Mouse (Mus musculus) hindbrain, embryonic 10.5 days (tissue): ENCODE results near the gene Psmc5. TPM values are rescaled to one million over a fixed set of nuclear protein-coding genes. Genes with fewer than 3 reads are reported as not detected.
A peak's percentile ranks its signal among the peaks of the same experiment; 100 is the strongest.
"Not testable (repeated sequence)": the region's sequence is repeated elsewhere in the genome, so short reads cannot be mapped to it uniquely, and the experiment has no call there.

Source experiments
- DNase-seq: peaks from one replicate; pipeline ENCODE4 v3.0.0-alpha.2; 2017; ENCODE audit warnings: low spot score
- H3K27ac ChIP-seq: fragments of 300-500 bp; sonication (generic); 2 replicates; pipeline ENCODE4 v1.5.1; 2016; ENCODE audit warnings: mild to moderate bottlenecking, moderate library complexity
- H3K27me3 ChIP-seq: fragments of 300-500 bp; sonication (generic); 2 replicates; pipeline ENCODE4 v1.6.1; 2016; ENCODE audit warnings: mild to moderate bottlenecking; ENCODE audit not compliant: poor library complexity, insufficient read depth, severe bottlenecking
- H3K36me3 ChIP-seq: fragments of 300-500 bp; sonication (generic); 2 replicates; pipeline ENCODE4 v1.6.1; 2016; ENCODE audit warnings: mild to moderate bottlenecking, moderate library complexity
- H3K4me1 ChIP-seq: fragments of 300-500 bp; sonication (generic); replicated peaks from 2 replicates; pipeline ENCODE4 v1.6.1; 2016; ENCODE audit warnings: mild to moderate bottlenecking
- H3K4me3 ChIP-seq: fragments of 300-500 bp; sonication (generic); 2 replicates; pipeline ENCODE4 v1.5.1; 2016; ENCODE audit warnings: mild to moderate bottlenecking, moderate library complexity
- H3K9me3 ChIP-seq: fragments of 300-500 bp; sonication (generic); 2 replicates; pipeline ENCODE4 v1.6.1; 2016; ENCODE audit warnings: mild to moderate bottlenecking, moderate library complexity
- WGBS: fragments of 180-500 bp; shearing (Covaris S2); methylation state at CpG from one replicate; pipeline ENCODE4 v1.1.7; 2016; 5-methylcytosine and 5-hydroxymethylcytosine counted together
- polyA plus RNA-seq: library from polyadenylated mRNA; unstranded; fragments of >200 nt; fragmentation: Nextera tagmentation; extraction: Ambion mirVana; gene quantifications from 2 replicates; pipeline ENCODE4 v1.2.1, GENCODE M21; 2016

Psmc5 gene
- polyA plus RNA-seq = 371 and 420 TPM in 2 replicates

DNA sequence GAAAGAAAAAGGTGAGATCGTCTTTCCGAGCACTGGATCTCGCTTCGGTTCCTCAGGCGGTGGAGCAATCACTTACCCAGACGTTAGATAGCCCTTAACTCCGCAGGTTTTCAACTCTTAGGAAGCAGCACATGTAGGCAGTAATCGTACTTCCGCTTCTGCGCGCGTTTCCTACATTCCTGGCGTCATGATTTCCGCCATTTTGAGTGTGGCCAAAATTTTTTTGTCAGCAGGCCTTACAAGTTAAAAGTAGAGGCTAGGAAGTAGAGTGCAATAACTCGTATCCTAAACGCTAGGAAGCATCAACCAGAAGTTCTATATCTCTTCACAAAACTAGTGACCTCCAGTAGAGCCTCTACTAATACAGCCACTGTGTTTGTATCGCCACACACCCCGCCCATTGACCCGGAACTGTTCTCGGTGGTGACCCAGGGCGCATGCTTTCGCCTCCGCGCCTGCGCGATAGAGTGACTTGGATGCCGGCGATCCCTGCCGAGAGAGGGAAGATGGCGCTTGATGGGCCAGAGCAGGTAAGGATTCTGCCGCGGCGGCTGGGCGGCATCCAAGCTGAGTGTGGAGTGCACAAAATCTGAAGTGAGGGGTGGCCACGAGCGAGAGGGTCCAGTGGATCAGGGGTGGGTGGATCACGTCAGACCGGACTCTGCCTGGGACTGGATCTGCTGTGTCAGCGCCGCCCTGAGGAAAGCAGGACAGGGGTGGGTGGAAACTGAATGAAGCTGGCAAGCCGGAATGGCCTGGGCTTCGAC lies at the start of gene Psmc5, which contains the start of gene Ftsj3:
Psmc5 (plus strand) TSS at position 470 of the 767 bp plus-strand sequence.
Ftsj3 (minus strand) TSS at position 395 of the 767 bp plus-strand sequence.
- peaks cover 24% of the 10 kb centered on the region for H3K4me1 ChIP-seq
- WGBS = under 1% methylated on average over 42 of the region's 42 CpGs
- H3K4me3 ChIP-seq = peak within 1 kb of the TSS; percentile 69
- H3K36me3 ChIP-seq = peaks cover 78% of the 10 kb centered on the region
- H3K27me3 ChIP-seq = no peaks in the 10 kb centered on the region
- no peaks in the 10 kb centered on the region for H3K9me3 ChIP-seq
- peak; percentile 96 for DNase-seq
- peak within 1 kb of the TSS; percentile 95 for H3K27ac ChIP-seq

DNA sequence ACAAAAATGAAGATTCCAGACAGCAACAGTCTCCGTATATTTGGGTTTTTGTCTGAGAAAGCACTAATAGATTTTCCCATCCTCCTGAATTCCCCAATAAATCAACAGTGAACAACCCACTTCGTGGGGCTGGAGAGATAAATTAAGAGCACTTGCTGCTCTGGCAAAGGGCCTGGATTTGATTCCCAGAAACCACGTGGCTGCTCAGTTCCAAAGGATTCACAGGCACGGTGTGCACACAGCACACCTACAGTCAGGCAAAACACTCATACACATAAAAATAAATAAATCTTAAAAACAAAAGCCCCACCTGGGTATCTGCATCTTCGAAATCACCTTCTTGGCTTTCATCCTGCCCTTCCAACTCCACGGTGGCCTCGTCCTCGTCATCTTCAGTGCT lies 43.2 kb upstream of the Psmc5 start:
- no peaks in the 10 kb centered on the region for H3K9me3 ChIP-seq
- no peaks in the 10 kb centered on the region for H3K27me3 ChIP-seq
- peaks cover 59% of the 10 kb centered on the region for H3K36me3 ChIP-seq
- no peak overlapping the region for H3K4me3 ChIP-seq
- no peak for DNase-seq
- H3K4me1 ChIP-seq = peaks cover 13% of the 10 kb centered on the region
- 96% methylated on average over 8 of the region's 8 CpGs for WGBS
- no peak overlapping the region for H3K27ac ChIP-seq

DNA sequence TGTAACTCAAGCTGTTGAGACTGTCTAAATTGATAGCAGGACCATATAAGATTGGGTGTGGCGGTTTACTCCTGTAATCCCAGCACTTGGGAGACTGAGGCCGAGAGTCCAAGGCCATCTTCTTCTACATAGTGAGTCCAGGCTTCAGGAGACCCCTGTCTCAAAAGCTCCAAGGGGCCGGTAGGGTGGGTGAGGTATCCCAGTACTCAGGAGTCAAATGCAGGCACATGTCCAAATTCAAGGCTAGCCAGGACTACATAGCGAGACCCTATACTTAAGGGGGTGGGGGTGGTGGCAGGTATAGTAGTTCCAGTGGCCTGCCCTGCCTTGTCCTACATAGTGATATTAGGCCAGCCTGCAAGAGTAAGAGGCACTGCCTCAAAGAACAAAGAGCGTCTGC lies 41.1 kb upstream of the Psmc5 start:
- no peaks in the 10 kb centered on the region for H3K27me3 ChIP-seq
- no peak overlapping the region for H3K27ac ChIP-seq
- DNase-seq = no peak
- H3K4me3 ChIP-seq = peak overlapping the region; percentile 84
- 92% methylated on average over 5 of the region's 5 CpGs for WGBS
- H3K4me1 ChIP-seq = peaks cover 29% of the 10 kb centered on the region
- H3K9me3 ChIP-seq = no peaks in the 10 kb centered on the region
- peaks cover 39% of the 10 kb centered on the region for H3K36me3 ChIP-seq

DNA sequence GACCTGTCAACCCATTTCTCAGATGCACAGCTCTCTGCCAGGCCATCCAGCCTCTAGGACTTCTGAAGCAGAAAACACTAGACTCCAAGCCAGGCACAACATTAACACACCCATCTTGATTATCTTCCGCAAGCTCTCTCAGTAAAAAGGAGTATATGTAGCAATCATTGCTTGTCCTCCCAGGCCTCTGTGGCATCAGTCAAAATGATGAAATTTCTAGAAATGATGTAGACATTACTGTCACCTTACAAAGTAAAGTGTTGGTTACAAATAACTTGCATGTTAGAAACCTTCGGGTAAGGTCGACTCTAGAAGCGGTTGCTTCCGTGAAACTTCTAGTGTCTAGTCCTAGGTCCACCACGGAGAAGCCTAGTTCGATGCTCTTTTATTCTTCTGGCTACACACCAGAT lies 40.5 kb upstream of the Psmc5 start:
- Histone ChIP-seq H3K27me3 (no peaks in the 10 kb centered on the region), H3K27ac (peak overlapping the region; percentile 95), H3K4me3 (peak overlapping the region; percentile 84), H3K9me3 (no peaks in the 10 kb centered on the region), H3K4me1 (peaks cover 29% of the 10 kb centered on the region), H3K36me3 (peaks cover 33% of the 10 kb centered on the region)
- 38% methylated on average over 7 of the region's 7 CpGs for WGBS
- no peak for DNase-seq

DNA sequence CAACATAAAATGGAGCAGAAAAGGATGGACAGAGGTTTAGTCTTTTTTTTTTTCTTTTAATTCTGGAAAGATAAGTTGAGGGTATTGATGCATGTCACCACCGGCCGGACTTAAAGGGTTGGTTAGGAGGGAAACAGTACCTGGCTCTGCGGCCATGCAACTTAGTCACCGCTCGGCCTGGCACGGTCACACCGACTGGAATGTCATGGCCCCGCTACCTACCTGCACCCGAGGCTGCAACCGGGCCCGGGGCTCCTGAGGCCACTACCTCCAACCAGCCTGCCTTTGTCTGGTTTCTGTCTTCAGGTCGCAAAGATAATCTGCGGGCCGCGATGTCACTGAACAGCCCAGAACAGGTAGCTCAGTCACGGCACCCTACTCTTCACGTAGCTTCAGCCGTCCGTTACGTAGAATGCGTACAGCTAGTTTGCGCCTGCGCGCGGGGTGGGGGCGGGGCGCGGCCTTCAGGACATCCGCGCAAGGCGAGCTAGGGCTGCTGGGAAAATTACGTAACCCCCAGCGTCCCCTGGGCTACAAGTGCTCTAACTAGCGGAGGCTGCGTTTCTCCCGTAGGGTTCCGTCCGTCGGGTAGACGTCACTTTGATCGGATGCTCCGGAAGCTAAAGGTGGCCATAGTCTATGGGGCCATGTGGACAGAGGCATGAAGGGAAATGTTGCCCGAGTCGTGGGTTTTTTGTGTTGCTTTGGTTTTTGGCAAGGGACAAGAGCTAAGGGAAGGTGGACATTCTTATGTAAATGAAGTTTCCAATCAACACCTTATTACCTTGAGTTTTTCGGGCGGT lies 39.8 kb upstream of the Psmc5 start, which contains the start of gene Ccdc47:
Ccdc47 (minus strand) TSS at position 418 of the 803 bp plus-strand sequence.
- under 1% methylated on average over 46 of the region's 46 CpGs for WGBS
- peak; percentile 97 for DNase-seq
- peak within 1 kb of the TSS; percentile 84 for H3K4me3 ChIP-seq
- H3K27ac ChIP-seq = peak within 1 kb of the TSS; percentile 95
- H3K4me1 ChIP-seq = peaks cover 29% of the 10 kb centered on the region
- H3K9me3 ChIP-seq = no peaks in the 10 kb centered on the region
- H3K27me3 ChIP-seq = no peaks in the 10 kb centered on the region
- H3K36me3 ChIP-seq = peaks cover 27% of the 10 kb centered on the region

DNA sequence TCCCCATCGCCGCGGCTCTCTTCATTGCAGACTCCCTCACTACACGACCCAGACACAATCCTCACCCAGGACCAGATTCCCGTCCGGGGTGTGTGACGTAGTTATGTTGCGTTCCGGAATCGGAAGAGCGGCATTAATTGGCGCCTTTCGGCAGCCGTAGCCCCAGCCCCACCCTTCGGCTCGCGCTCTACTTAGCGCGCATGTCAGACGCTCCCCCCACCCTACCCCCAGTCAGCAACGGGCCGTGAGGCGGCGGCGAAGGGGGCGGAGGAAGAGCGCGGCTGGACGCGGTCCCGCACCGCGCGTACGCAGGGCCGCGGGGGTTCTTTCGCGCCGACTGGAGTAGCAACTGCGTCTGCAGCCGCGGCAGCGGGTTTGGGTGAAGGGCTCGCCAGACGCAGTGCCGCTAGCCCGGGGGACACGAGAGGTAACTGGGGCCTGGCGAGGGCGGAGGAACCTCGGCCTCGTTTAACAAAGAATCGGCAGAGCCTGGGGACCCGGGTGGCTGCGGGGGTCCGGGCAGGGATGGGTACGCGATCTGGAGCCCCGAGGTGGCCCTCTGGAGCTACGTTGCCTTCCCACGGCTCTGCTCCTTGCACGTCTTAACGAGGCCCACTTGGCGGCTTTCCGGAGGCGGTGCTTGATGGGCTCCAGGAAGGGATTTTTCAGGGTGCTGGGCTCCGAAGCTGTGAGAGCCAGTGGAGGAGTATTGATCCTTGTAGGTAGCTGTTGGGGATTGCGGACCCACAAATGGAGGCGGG lies 39.0 kb upstream of the Psmc5 start, which contains the start of gene Ddx42:
Ddx42 (plus strand) TSS at position 197 of the 761 bp plus-strand sequence.
- Histone ChIP-seq H3K27ac (peak within 1 kb of the TSS; percentile 95), H3K36me3 (peaks cover 19% of the 10 kb centered on the region), H3K27me3 (no peaks in the 10 kb centered on the region), H3K4me3 (peak within 1 kb of the TSS; percentile 84), H3K4me1 (peaks cover 29% of the 10 kb centered on the region), H3K9me3 (no peaks in the 10 kb centered on the region)
- peak; percentile 91 for DNase-seq
- under 1% methylated on average over 70 of the region's 70 CpGs for WGBS

DNA sequence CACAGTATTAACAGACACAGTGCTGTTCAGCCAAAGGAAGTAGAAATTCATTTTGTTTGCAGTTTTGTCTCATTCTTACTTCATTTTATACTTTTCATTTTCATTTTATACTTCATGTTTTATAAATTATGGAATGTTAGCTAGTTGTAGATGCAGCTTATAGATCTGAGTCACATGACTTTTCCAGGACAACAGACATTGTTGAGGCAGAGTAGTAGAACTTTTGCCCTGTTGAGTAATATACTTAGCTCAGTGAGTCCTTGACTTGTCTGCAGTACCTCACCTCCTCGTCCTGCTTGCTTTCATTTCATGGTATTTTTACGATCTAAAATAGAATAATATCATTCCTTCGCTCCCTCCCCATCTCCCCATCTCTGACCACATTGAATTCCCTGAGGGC lies 35.4 kb upstream of the Psmc5 start:
- DNase-seq = no peak
- Histone ChIP-seq H3K27ac (no peak overlapping the region), H3K36me3 (peaks cover 19% of the 10 kb centered on the region), H3K4me1 (peaks cover 19% of the 10 kb centered on the region), H3K9me3 (no peaks in the 10 kb centered on the region), H3K27me3 (no peaks in the 10 kb centered on the region), H3K4me3 (no peak overlapping the region)
- 92% methylated on average over 3 of the region's 3 CpGs for WGBS

DNA sequence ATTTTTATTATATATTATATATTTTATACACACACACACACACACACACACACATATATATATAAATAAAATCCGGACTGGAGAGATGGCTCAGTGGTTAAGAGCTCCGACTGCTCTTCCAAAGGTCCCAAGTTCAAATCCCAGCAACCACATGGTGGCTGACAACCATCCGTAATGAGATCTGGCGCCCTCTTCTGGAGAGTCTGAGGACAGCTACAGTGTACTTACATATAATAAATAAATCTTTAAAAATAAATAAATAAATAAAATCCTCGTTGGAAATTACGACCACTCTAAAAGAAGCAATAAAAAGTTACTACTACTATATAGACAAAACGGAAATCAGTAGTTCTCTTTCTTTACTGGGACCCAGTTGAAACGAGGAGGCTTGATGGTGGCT lies 22.0 kb upstream of the Psmc5 start:
- 82% methylated on average over 8 of the region's 8 CpGs for WGBS
- H3K27ac ChIP-seq, DNase-seq, H3K4me3 ChIP-seq, H3K9me3 ChIP-seq, H3K27me3 ChIP-seq, H3K4me1 ChIP-seq: not testable (repeated sequence)
- H3K36me3 ChIP-seq = peaks cover 97% of the 10 kb centered on the region

DNA sequence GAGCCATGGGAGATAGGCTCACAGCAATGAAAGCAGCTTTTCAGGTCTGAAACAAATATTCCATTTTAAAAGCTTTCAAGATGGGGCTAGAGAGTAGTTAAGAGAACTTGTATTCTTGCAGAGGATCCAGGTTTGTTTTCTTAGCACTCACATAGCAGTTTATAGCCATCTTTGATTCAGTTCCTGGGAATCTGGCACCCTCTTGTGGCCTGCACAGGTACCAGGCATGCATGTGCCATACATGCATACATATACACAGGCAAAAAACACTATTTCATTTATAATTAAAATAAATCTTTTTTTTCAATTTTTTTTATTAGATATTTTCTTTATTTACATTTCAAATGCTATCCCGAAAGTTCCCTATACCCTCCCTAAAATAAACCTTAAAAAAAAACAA lies 9.1 kb upstream of the Psmc5 start:
- peaks cover 100% of the 10 kb centered on the region for H3K36me3 ChIP-seq
- H3K27ac ChIP-seq = no peak overlapping the region
- 0 out of 2 replicates have a peak, but pooled peaks cover 4% of the 10 kb centered on the region for H3K9me3 ChIP-seq
- 99% methylated on average over 1 of the region's 1 CpGs for WGBS
- no peaks in the 10 kb centered on the region for H3K4me1 ChIP-seq
- H3K4me3 ChIP-seq = no peak overlapping the region
- no peaks in the 10 kb centered on the region for H3K27me3 ChIP-seq
- no peak for DNase-seq

DNA sequence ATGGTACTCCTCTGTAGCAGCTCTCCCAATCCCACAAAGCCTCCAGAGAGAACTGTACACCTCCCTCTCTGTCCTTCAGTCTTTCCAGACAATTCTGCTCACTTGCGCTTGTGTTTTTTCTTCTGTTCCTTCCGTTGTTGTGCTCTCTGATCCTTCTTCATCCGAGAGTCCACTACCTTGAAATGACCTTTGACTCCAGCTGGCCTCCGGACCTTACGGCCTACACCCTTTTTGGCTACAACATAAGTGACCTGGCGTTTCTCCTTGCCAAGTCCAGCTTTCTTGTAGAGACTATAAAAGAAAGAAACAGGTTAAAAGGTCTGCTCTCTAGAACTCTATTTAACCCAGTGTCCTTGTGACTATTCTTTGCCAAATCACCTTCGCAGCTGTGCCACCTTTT lies 6.6 kb upstream of the Psmc5 start:
- Histone ChIP-seq H3K4me3 (no peak overlapping the region), H3K9me3 (0 out of 2 replicates have a peak, but pooled peaks cover 4% of the 10 kb centered on the region), H3K4me1 (0 out of 2 replicates have a peak, but pooled peaks cover under 1% of the 10 kb centered on the region), H3K27ac (no peak overlapping the region), H3K27me3 (no peaks in the 10 kb centered on the region), H3K36me3 (peaks cover 100% of the 10 kb centered on the region)
- no peak for DNase-seq
- 90% methylated on average over 7 of the region's 7 CpGs for WGBS

DNA sequence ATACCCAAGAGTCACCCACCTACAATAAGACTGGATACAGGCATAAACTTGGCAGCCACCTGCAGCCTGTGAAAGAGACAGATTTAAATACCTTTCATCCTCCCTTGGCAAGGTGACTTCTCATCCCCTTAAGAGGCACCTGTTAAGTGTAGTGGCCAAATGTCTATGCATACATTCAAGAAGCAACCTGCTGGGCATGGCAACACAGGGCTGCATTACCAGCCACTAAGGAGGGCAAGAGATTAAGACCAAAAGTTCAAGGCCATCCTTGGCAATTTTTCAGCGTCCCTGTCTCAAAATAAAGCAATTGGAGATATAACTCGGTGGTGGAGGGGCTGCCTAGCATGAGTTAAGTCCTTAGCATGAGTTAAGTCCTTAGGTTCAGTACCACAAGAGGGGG lies 1.2 kb upstream of the Psmc5 start:
- Histone ChIP-seq H3K9me3 (no peaks in the 10 kb centered on the region), H3K27ac (no peak overlapping the region), H3K4me3 (peak overlapping the region; percentile 69), H3K4me1 (peaks cover 24% of the 10 kb centered on the region), H3K27me3 (no peaks in the 10 kb centered on the region), H3K36me3 (peaks cover 78% of the 10 kb centered on the region)
- no peak for DNase-seq
- WGBS = 29% methylated on average over 2 of the region's 2 CpGs

DNA sequence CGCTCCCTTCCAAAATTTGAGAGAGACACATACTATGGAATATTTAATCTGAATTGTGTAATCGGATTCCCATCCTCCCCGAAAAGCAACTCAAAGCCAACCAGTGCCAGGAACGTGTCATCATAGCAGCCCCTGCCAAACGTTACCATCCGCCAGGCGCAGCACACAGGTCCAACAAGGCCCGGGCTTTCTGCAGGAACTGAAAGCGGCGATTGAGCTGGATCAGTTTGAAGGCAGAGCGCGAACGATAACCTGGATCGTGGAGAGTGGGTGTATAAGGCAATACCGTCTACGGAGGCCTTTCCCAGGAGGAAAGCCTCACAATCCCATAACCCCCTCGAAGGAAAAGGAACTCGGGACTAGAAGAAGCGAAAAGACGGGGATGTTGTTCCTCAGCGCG lies 780 bp upstream of the Psmc5 start:
- 4% methylated on average over 22 of the region's 22 CpGs for WGBS
- H3K27me3 ChIP-seq = no peaks in the 10 kb centered on the region
- peaks cover 24% of the 10 kb centered on the region for H3K4me1 ChIP-seq
- peaks cover 78% of the 10 kb centered on the region for H3K36me3 ChIP-seq
- DNase-seq = no peak
- H3K4me3 ChIP-seq = peak overlapping the region; percentile 69
- peak overlapping the region; percentile 95 for H3K27ac ChIP-seq
- H3K9me3 ChIP-seq = no peaks in the 10 kb centered on the region
